Mouse (Mus musculus) urinary bladder, postnatal 36 days (tissue): ENCODE data around the gene Cand1.

Source experiments
- DNase-seq, 2 experiments: peaks; one replicate each; pipeline ENCODE4 v3.0.0; 2022; ENCODE audit warnings: low spot score in 2 of 2, mixed read lengths in 1 of 2

Gene Cand1

GRCm38 (mm10) chr10:119211251-119211650 lies 28.6 kb downstream of the Cand1 start:
- DNase-seq = no peak

- DNase-seq = no peak
Measured at GRCm38 (mm10) chr10:119206309-119206932, 33.4 kb downstream of the Cand1 start.

GRCm38 (mm10) chr10:119205229-119205628 lies 34.6 kb downstream of the Cand1 start:
- no peak for DNase-seq

- no peak for DNase-seq
Measured at GRCm38 (mm10) chr10:119204334-119204946, 35.4 kb downstream of the Cand1 start.

GRCm38 (mm10) chr10:119199864-119200263 lies 40.0 kb downstream of the Cand1 start:
- DNase-seq = no peak

GRCm38 (mm10) chr10:119198186-119198880 lies 41.5 kb downstream of the Cand1 start:
- DNase-seq = no peak

- no peak for DNase-seq
Measured at GRCm38 (mm10) chr10:119197621-119198150, 42.2 kb downstream of the Cand1 start.

GRCm38 (mm10) chr10:119192598-119193372 lies 47.1 kb downstream of the Cand1 start:
- DNase-seq = no peak

GRCm38 (mm10) chr10:119187720-119188119 lies 52.1 kb downstream of the Cand1 start:
- DNase-seq = no peak

- no peak for DNase-seq
Measured at GRCm38 (mm10) chr10:119169656-119170055, 70.2 kb downstream of the Cand1 start.

- no peak for DNase-seq
Measured at GRCm38 (mm10) chr10:119169237-119169636, 70.6 kb downstream of the Cand1 start.

- DNase-seq = no peak
Measured at GRCm38 (mm10) chr10:119168791-119169190, 71.1 kb downstream of the Cand1 start.

- DNase-seq = no peak
Measured at GRCm38 (mm10) chr10:119167858-119168257, 72.0 kb downstream of the Cand1 start.

GRCm38 (mm10) chr10:119165051-119165450 lies 74.8 kb downstream of the Cand1 start:
- no peak for DNase-seq

GRCm38 (mm10) chr10:119161820-119162382 lies 78.0 kb downstream of the Cand1 start:
- no peak for DNase-seq

- peak; percentile 27 to 77 for DNase-seq
Measured at GRCm38 (mm10) chr10:119160161-119160560, 79.7 kb downstream of the Cand1 start.

- DNase-seq = no peak
Measured at GRCm38 (mm10) chr10:119149261-119149660, 90.6 kb downstream of the Cand1 start.
